Mouse (Mus musculus) heart, adult 2 months (tissue): ENCODE results near the gene Crim1. TPM values are rescaled to one million over a fixed set of nuclear protein-coding genes. Genes with fewer than 3 reads are reported as not detected.

Experiments
- DNase-seq, 2 experiments: peaks; one replicate each; pipeline ENCODE4 v3.0.0; 2021
- H3K27ac ChIP-seq: fragments of 200-600 bp; 2 replicates; pipeline ENCODE4 v1.8.1; 2022
- H3K27me3 ChIP-seq: fragments of 200-500 bp; 2 replicates; pipeline ENCODE4 v1.6.1; 2012; ENCODE audit warnings: mild to moderate bottlenecking, low read length, inconsistent platforms, mixed read lengths; ENCODE audit not compliant: control insufficient read depth, insufficient read depth
- H3K36me3 ChIP-seq: fragments of 200-500 bp; 2 replicates; pipeline ENCODE4 v1.6.1; 2012; ENCODE audit warnings: low read length, inconsistent platforms; ENCODE audit not compliant: control insufficient read depth, insufficient read depth
- H3K4me1 ChIP-seq: fragments of 200-500 bp; 2 replicates; pipeline ENCODE4 v1.6.1; 2011; ENCODE audit warnings: low read length; ENCODE audit not compliant: control insufficient read depth, insufficient read depth
- H3K4me3 ChIP-seq: fragments of 200-600 bp; 2 replicates; pipeline ENCODE4 v1.8.1; 2022
- H3K79me2 ChIP-seq: fragments of 200-500 bp; replicated peaks from 2 replicates; pipeline ENCODE4 v1.6.1; 2012; ENCODE audit warnings: mild to moderate bottlenecking, inconsistent platforms, low read length, moderate library complexity, mixed read lengths; ENCODE audit not compliant: control insufficient read depth, insufficient read depth
- H3K9ac ChIP-seq: fragments of 200-500 bp; 2 replicates; pipeline ENCODE4 v1.6.1; 2012; ENCODE audit warnings: low read depth, mild to moderate bottlenecking, control low read depth, inconsistent platforms, low read length, mixed read lengths
- CTCF ChIP-seq: fragments of 200-600 bp; IDR thresholded peaks from 2 replicates; pipeline ENCODE4 v1.8.1; 2022; ENCODE audit warnings: antibody characterized with exemption, mild to moderate bottlenecking, moderate library complexity
- EP300 ChIP-seq: fragments of 200-500 bp; IDR thresholded peaks from 2 replicates; pipeline ENCODE4 v1.6.1; 2011; ENCODE audit warnings: low read depth, low read length, control low read depth; ENCODE audit not compliant: insufficient read depth
- POLR2A ChIP-seq: fragments of 200-500 bp; IDR thresholded peaks from 2 replicates; pipeline ENCODE4 v1.6.1; 2011; ENCODE audit warnings: mild to moderate bottlenecking, low read depth, low read length, control low read depth; ENCODE audit not compliant: insufficient read depth
- WGBS: fragments of 180-500 bp; shearing (Covaris S2); methylation state at CpG from one replicate; pipeline ENCODE4 v1.1.7; 2018; 5-methylcytosine and 5-hydroxymethylcytosine counted together
- intact Hi-C: fragments of 180-260 bp; cut with DNase I; formaldehyde crosslinking; loops from one replicate; pipeline ENCODE4 v1.15.1; 2025
- polyA plus RNA-seq: library from polyadenylated mRNA; depleted of rRNA; stranded (reverse); fragments of >200 nt; gene quantifications from 2 replicates; pipeline ENCODE4 v1.2.3, GENCODE M21; 2012
- total RNA-seq, 2 experiments: library from RNA; stranded (reverse); gene quantifications; 2 replicates each; pipeline ENCODE4 v1.2.3; 2021

Crim1 gene
- total and polyA plus RNA-seq, 3 experiments, result 28.2 to 55.4 (median 50.6) TPM

DNA sequence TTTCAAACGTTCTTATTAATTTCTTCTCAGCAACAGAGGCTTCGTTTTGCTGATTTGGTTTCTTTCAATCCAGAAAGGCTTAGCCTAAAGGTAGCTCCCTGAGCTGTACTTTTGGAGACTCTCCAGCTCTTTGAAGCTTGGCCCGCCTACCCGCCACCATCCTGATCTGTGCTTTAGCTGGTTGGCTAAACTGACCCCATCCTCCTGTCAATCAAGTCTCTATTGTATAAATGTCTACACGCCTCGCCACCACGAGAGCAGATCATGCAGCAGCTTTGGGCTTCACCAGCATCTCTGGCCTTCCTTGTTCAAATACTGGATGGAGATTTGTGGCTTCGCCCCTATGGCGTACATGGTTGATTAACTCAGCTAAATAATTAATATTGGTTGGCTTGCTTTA is 108.2 kb downstream of the Crim1 start:
- Histone ChIP-seq H3K27me3 (no peaks in the 10 kb centered on the region), H3K36me3 (no peaks in the 10 kb centered on the region), H3K4me3 (no peak overlapping the region), H3K27ac (no peak overlapping the region), H3K4me1 (no peaks in the 10 kb centered on the region; the same call in 1 of the 2 replicates), H3K79me2 (no peaks in the 10 kb centered on the region), H3K9ac (no peak overlapping the region)
- intact Hi-C loops, result no loop called here
- TF ChIP-seq POLR2A (no peak), CTCF (no peak), EP300 (no peak)
- peak in 1 of 2 experiments; percentile 2 for DNase-seq
- WGBS, result 92% methylated on average over 9 of the region's 9 CpGs

GRCm38 (mm10) chr17:78313006-78313405 is 113.0 kb downstream of the Crim1 start:
- H3K27ac ChIP-seq, result no peak overlapping the region
- H3K27me3 ChIP-seq, result no peaks in the 10 kb centered on the region
- no peak overlapping the region for H3K4me3 ChIP-seq
- peaks cover 3% of the 10 kb centered on the region; the same call in 1 of the 2 replicates for H3K4me1 ChIP-seq
- TF ChIP-seq CTCF (no peak), EP300 (no peak), POLR2A (no peak)
- peaks cover 7% of the 10 kb centered on the region; the same call in 1 of the 2 replicates for H3K36me3 ChIP-seq
- no peaks in the 10 kb centered on the region for H3K79me2 ChIP-seq
- no peak overlapping the region for H3K9ac ChIP-seq
- peak in 1 of 2 experiments; percentile 12 for DNase-seq
- 96% methylated on average over 12 of the region's 12 CpGs for WGBS
- intact Hi-C loops, result no loop called here

- intact Hi-C loops, result no loop called here
- no peak overlapping the region for H3K27ac ChIP-seq
- peaks cover 7% of the 10 kb centered on the region; the same call in 1 of the 2 replicates for H3K36me3 ChIP-seq
- TF ChIP-seq POLR2A, result no peak
- no peak for TF ChIP-seq CTCF
- no peak for TF ChIP-seq EP300
- peaks cover 3% of the 10 kb centered on the region; the same call in 1 of the 2 replicates for H3K4me1 ChIP-seq
- H3K79me2 ChIP-seq, result no peaks in the 10 kb centered on the region
- 52% methylated on average over 5 of the region's 5 CpGs for WGBS
- H3K27me3 ChIP-seq, result no peaks in the 10 kb centered on the region
- peak in 1 of 2 experiments; percentile 16 for DNase-seq
- H3K4me3 ChIP-seq, result no peak overlapping the region
- no peak overlapping the region for H3K9ac ChIP-seq
Measured at GRCm38 (mm10) chr17:78313612-78314011, 113.6 kb downstream of the Crim1 start.

GRCm38 (mm10) chr17:78315659-78316058 is 115.6 kb downstream of the Crim1 start:
- no peaks in the 10 kb centered on the region for H3K79me2 ChIP-seq
- TF ChIP-seq CTCF (no peak), EP300 (no peak), POLR2A (no peak)
- 94% methylated on average over 11 of the region's 11 CpGs for WGBS
- no peak overlapping the region for H3K9ac ChIP-seq
- DNase-seq, result no peak
- peaks cover 7% of the 10 kb centered on the region; the same call in 1 of the 2 replicates for H3K36me3 ChIP-seq
- H3K27ac ChIP-seq, result no peak overlapping the region
- intact Hi-C loops, result no loop called here
- H3K4me1 ChIP-seq, result peaks cover 3% of the 10 kb centered on the region
- no peaks in the 10 kb centered on the region for H3K27me3 ChIP-seq
- no peak overlapping the region for H3K4me3 ChIP-seq

DNA sequence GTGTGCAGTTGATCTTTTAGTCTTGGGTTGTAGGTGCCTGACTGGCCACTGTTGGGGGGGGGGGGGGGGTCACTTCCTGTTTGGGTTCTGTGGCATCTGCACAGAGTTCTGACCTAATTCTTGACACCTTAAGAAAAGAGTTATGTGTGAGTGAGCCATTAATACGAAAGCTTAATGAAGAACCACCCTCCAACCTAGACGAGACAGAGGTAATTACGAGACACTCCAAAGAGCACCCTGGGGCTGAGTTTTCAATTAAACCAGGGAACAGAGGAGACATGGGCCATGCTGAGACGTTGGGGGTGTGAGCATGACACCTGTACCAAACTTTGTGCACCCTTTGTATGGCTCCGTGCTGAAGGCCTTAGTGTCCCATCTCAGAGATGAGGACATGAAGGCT is 117.3 kb downstream of the Crim1 start:
- no peak for TF ChIP-seq CTCF
- no peak for TF ChIP-seq EP300
- TF ChIP-seq POLR2A, result no peak
- H3K4me3 ChIP-seq, result no peak overlapping the region
- H3K9ac ChIP-seq, result no peak overlapping the region
- no peaks in the 10 kb centered on the region for H3K27me3 ChIP-seq
- H3K4me1 ChIP-seq, result peaks cover 7% of the 10 kb centered on the region
- H3K27ac ChIP-seq, result no peak overlapping the region
- no peaks in the 10 kb centered on the region for H3K79me2 ChIP-seq
- DNase-seq, result no peak
- H3K36me3 ChIP-seq, result peaks cover 9% of the 10 kb centered on the region; the same call in 1 of the 2 replicates
- intact Hi-C loops, result no loop called here
- 86% methylated on average over 5 of the region's 5 CpGs for WGBS

DNA sequence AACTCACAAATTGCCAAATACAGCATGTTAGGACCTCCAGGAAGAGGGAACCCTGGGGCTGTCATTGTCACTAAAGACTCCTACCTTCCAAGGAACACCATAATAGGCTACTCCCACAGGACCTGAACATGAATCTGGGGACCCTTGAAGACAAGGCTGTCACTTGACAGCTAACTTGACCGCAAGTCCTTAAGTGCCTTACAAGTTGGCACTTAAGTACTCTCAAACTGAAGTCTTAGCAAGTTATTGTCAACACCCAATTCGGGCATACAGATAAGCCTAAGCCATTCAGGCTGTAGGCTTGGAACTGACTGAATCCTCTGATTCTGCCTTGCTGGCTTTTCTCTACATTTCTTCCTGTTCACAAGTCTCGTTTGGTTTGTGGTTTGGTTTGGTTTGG is 118.8 kb downstream of the Crim1 start:
- no peak for DNase-seq
- Histone ChIP-seq H3K79me2 (no peaks in the 10 kb centered on the region), H3K4me1 (peaks cover 7% of the 10 kb centered on the region), H3K27me3 (no peaks in the 10 kb centered on the region), H3K4me3 (no peak overlapping the region), H3K36me3 (peaks cover 15% of the 10 kb centered on the region; the same call in 1 of the 2 replicates), H3K27ac (no peak overlapping the region), H3K9ac (no peak overlapping the region)
- TF ChIP-seq CTCF, result no peak
- intact Hi-C loops, result no loop called here
- WGBS, result 70% methylated on average over 3 of the region's 3 CpGs
